Mouse (Mus musculus) neural tube, embryonic 14.5 days (tissue): ENCODE results near the gene Nbea. TPM values are rescaled to one million over a fixed set of nuclear protein-coding genes. Genes with fewer than 3 reads are reported as not detected.

Experiments used
- ATAC-seq: fragments of 200-750 bp; cut with Nextera tagmentation; 2 replicates; pipeline ENCODE4 v1.8.0; 2017; ENCODE audit warnings: low read depth, mild to moderate bottlenecking, moderate TSS enrichment, moderate library complexity
- H3K27ac ChIP-seq: fragments of 300-500 bp; sonication (generic); 2 replicates; pipeline ENCODE4 v1.5.1; 2014; ENCODE audit warnings: low read depth, mild to moderate bottlenecking, control low read depth, low read length, moderate library complexity, mixed read lengths
- H3K27me3 ChIP-seq: fragments of 300-500 bp; sonication (generic); 2 replicates; pipeline ENCODE4 v1.6.1; 2014; ENCODE audit warnings: low read length; ENCODE audit not compliant: control insufficient read depth, insufficient read depth
- H3K36me3 ChIP-seq: fragments of 300-500 bp; sonication (generic); 2 replicates; pipeline ENCODE4 v1.6.1; 2014; ENCODE audit warnings: low read length, mixed read lengths; ENCODE audit not compliant: control insufficient read depth, insufficient read depth
- H3K4me1 ChIP-seq: fragments of 300-500 bp; sonication (generic); 2 replicates; pipeline ENCODE4 v1.6.1; 2014; ENCODE audit warnings: low read length; ENCODE audit not compliant: control insufficient read depth, insufficient read depth
- H3K4me2 ChIP-seq: fragments of 300-500 bp; sonication (generic); 2 replicates; pipeline ENCODE4 v1.6.1; 2014; ENCODE audit warnings: mild to moderate bottlenecking, low read depth, low read length, control low read depth
- H3K4me3 ChIP-seq: fragments of 300-500 bp; sonication (generic); 2 replicates; pipeline ENCODE4 v1.5.1; 2014; ENCODE audit warnings: low read depth, low read length, control low read depth, mixed read lengths
- H3K9ac ChIP-seq: fragments of 300-500 bp; sonication (generic); replicated peaks from 2 replicates; pipeline ENCODE4 v1.6.1; 2014; ENCODE audit warnings: low read depth, mild to moderate bottlenecking, control low read depth, low read length, mixed read lengths
- H3K9me3 ChIP-seq: fragments of 300-500 bp; sonication (generic); 2 replicates; pipeline ENCODE4 v1.6.1; 2016; ENCODE audit warnings: low read length; ENCODE audit not compliant: control insufficient read depth
- WGBS: fragments of 180-500 bp; shearing (Covaris S2); extraction: QIAGEN DNeasy Blood & Tissue Kit; methylation state at CpG from one replicate; pipeline ENCODE4 v1.1.7; 2014; 5-methylcytosine and 5-hydroxymethylcytosine counted together
- polyA plus RNA-seq: library from polyadenylated mRNA; unstranded; fragments of >200 nt; fragmentation: Nextera tagmentation; extraction: Ambion mirVana; gene quantifications from 2 replicates; pipeline ENCODE4 v1.2.1, GENCODE M21; 2014

The Nbea gene
- polyA plus RNA-seq, 1 experiment from 2014 or later = 107 TPM

DNA sequence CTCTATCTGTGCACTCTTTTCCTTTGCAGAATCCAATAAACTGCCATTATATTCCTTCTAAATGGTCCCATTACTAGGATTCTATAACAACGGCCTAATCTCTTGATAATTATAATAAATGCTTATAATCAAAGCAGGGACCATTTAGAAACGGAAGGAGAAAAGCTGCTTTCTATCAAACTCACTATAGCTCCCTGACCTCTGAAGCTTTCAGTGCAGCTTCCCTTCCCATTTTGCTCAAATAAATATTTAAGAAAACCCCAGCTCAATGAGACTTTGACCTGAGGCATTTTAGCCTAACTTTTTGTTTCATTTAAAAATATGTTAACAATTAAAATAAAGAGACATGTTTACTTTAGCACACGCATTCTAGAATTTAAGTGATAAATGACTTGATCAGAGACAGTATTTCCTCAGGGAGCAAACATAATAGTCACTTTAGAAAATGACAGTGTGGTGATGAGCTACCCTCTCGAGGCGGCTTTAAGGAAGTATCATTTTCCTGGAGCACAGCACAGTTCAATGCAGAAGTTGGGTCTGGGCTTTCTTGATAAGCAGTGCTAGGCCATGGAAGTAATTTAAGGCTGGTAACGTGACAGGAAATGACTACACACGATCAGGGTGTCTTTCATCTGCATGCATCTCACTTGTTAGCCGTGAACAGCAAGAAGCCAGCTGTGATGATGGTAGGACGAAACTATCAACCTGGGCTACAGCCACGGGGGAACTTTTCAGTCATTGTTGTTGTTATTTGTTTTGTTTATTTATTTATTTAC lies 354.8 kb downstream of the Nbea start:
- 37% methylated on average over 10 of the region's 10 CpGs for WGBS
- H3K27ac ChIP-seq = peak overlapping the region; percentile 52; the same call in 1 of the 2 replicates

DNA sequence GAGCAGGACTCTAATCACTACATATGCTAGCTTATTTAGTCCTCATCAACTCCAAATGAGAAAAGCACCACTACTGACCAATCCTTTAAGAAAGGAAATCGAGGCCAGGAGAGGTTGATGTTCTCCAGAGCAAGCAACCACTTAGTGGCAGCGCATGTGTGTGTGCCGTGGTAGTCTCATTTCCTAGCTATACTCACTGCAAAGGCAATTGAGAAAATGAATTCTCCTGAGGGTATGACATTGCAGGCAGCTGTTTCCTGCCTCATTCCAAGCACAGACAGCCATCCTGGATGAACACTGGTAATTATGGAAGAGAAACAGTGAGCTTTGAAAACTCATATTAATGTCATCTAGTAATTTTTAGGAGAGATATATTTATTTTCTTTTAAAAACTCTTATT lies 358.6 kb downstream of the Nbea start:
- Histone ChIP-seq H3K4me2 (no peak overlapping the region), H3K36me3 (no peaks in the 10 kb centered on the region), H3K27me3 (no peaks in the 10 kb centered on the region), H3K9ac (no peak overlapping the region), H3K9me3 (no peaks in the 10 kb centered on the region), H3K4me1 (no peaks in the 10 kb centered on the region; the same call in 1 of the 2 replicates), H3K4me3 (no peak overlapping the region), H3K27ac (peak overlapping the region; percentile 22; the same call in 1 of the 2 replicates)
- ATAC-seq = no peak
- WGBS = 36% methylated on average over 3 of the region's 3 CpGs

More for the DNA sequence above, 354.8 kb downstream of the Nbea start:
- 0 out of 2 replicates have a peak, but pooled peaks have one; percentile 20 for ATAC-seq
- Histone ChIP-seq H3K9ac (no peak overlapping the region), H3K4me2 (no peak overlapping the region), H3K36me3 (no peaks in the 10 kb centered on the region), H3K4me1 (no peaks in the 10 kb centered on the region; the same call in 1 of the 2 replicates), H3K4me3 (no peak overlapping the region), H3K27me3 (no peaks in the 10 kb centered on the region), H3K9me3 (no peaks in the 10 kb centered on the region)

DNA sequence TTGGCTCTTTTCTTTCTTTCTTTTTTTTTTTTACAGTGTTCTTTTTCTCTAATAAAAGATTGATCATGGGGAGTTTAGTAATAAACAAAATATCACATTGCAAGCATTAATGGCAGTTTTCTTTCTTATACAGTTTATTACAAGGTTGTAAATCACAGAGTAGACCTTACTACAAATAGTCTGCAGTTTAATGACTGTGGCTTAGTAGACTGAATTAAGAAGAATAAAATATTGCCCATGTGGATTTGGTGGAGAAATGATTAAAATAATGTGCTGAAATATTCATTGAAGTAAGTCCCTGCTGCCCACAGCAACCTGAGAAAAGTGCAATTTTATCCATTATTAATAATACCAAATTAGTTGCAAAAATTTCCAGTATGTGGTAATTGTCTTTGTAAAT lies 363.9 kb downstream of the Nbea start:
- Histone ChIP-seq H3K4me1 (no peaks in the 10 kb centered on the region), H3K9ac (no peak overlapping the region), H3K4me3 (no peak overlapping the region), H3K9me3 (no peaks in the 10 kb centered on the region), H3K27ac (no peak overlapping the region), H3K36me3 (peaks cover 5% of the 10 kb centered on the region; the same call in 1 of the 2 replicates), H3K27me3 (no peaks in the 10 kb centered on the region), H3K4me2 (no peak overlapping the region)
- ATAC-seq = no peak

DNA sequence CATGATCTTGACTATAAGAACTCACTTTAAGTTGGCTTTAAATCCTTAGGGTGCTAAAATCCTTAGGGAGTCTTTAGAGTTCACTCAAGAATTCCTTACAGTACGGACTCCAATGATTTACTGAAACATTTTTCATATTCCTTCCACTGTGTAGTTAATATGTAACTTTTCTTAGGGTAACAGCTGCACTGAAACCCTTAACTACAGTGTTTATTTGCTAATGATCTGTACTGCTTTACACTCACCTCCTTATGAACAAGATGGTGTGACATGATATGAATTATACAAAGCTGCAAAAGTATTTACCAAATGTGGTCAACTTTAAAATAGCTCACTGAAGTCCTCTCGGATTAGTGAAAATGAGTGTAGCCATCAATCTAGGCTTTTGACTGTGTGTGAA lies 365.4 kb downstream of the Nbea start:
- Histone ChIP-seq H3K27ac (no peak overlapping the region), H3K9me3 (no peaks in the 10 kb centered on the region), H3K27me3 (no peaks in the 10 kb centered on the region), H3K36me3 (peaks cover 5% of the 10 kb centered on the region; the same call in 1 of the 2 replicates), H3K9ac (no peak overlapping the region), H3K4me1 (no peaks in the 10 kb centered on the region), H3K4me2 (no peak overlapping the region), H3K4me3 (no peak overlapping the region)
- ATAC-seq = no peak
- 80% methylated on average over 2 of the region's 2 CpGs for WGBS

DNA sequence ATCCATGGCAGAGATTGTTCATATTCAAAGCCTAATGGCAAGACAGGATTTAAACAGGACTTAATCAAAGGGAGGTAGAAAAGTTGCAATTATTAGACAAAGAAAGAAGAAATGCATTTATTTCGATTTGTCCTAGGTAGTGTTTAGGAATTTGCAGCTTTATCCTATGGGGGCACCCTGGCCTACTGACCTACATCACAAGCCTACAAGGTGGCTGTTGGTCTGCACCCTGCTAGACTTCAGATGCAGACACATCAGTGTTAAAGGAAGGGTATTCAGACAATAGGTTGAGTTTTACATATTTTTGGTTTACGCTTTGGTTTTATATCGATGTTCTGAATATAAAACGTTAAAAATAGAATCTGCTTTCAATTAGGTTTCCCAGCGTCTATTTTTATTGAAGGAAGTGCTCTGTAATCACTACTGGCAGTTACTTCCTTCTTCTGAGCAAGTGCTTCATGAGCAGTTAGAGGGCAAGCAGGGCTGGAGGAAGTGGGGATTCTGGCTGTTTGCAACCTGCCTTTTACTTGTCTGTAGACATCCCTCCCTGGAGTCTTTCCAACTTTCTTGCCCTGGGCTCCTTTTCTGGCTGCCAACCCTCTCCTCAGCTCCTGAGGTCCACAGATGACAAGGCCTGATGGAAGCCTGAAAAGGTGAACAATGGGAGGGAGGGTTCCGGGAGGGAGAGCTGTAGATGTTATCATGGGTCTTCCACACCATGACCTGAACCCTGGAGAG lies 366.7 kb downstream of the Nbea start:
- Histone ChIP-seq H3K4me1 (no peaks in the 10 kb centered on the region), H3K36me3 (peaks cover 5% of the 10 kb centered on the region; the same call in 1 of the 2 replicates), H3K27me3 (no peaks in the 10 kb centered on the region), H3K4me3 (no peak overlapping the region), H3K4me2 (no peak overlapping the region), H3K27ac (no peak overlapping the region), H3K9ac (no peak overlapping the region), H3K9me3 (no peaks in the 10 kb centered on the region)
- WGBS = 83% methylated on average over 6 of the region's 6 CpGs
- no peak for ATAC-seq

DNA sequence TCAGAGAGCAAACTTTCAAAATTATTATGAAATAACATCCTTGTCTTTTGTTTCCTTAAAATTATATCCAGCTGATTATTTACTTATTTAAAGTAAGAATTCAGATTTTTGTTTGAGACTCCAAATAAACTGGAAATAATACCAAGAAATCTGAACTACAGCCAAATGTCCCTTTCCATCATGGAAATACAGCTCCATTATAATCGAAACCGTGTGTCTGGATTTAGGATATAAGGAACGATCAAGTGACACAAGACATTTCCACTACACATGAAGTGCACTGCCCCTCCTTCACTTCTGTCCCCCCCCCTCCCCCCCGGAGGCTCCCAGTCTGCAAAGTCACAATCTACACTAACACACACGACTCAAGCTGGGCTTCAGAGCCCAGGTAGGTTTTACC lies 367.4 kb downstream of the Nbea start:
- ATAC-seq = no peak
- Histone ChIP-seq H3K9ac (no peak overlapping the region), H3K4me2 (no peak overlapping the region), H3K27ac (no peak overlapping the region), H3K4me3 (no peak overlapping the region), H3K27me3 (no peaks in the 10 kb centered on the region), H3K36me3 (peaks cover 5% of the 10 kb centered on the region; the same call in 1 of the 2 replicates), H3K4me1 (no peaks in the 10 kb centered on the region), H3K9me3 (no peaks in the 10 kb centered on the region)
- 71% methylated on average over 5 of the region's 5 CpGs for WGBS

DNA sequence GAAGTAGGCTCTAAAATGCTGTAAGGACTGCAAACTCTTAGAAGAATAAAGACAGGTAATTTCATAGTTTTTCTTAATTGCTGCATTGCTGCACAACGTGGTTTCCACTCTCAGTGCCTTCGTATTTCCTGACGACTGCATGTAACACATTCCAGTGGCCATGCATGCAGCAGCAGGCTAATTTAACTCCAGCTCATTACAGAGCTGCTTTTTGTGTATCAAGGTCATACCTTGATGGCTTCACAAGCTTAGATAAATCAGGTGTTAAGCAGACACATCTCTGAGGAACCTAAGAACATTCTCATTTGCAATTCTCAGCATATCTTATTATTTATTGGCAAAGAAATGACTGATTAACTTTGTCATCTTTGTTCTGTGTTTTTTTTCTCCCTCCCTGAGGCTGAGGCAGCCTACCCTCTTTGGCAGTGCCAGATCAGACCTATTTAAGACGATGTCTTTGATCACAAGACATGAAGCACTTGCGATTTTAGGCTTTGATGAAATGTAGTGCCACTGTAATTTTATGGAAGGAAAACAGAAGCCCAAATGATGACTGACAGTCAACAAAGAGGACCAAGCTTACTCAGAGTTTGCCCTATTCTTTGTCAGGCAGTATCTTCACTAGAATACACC lies 368.4 kb downstream of the Nbea start:
- Histone ChIP-seq H3K4me2 (no peak overlapping the region), H3K36me3 (peaks cover 5% of the 10 kb centered on the region; the same call in 1 of the 2 replicates), H3K4me3 (no peak overlapping the region), H3K27me3 (no peaks in the 10 kb centered on the region), H3K27ac (no peak overlapping the region), H3K9ac (no peak overlapping the region), H3K4me1 (no peaks in the 10 kb centered on the region), H3K9me3 (no peaks in the 10 kb centered on the region)
- no peak for ATAC-seq
- WGBS = 61% methylated on average over 5 of the region's 5 CpGs

DNA sequence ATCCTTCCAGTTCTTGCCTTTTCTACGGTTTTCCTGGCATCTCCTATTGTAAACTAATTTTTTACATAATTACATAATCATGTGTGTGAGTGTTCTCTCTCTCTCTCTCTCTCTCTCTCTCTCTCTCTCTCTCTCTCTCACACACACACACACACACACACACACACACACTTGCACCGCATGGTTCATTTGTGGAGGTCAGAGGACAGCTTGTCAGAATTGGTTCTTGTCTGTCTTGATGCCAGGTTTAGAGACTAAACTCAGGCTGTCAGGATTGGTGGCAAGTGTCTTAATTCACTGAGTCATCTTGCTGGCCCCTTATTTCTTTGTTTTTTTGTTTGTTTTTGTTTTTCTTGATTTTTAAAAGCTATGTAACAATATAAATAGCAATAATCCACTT lies 388.7 kb downstream of the Nbea start:
- Histone ChIP-seq H3K27ac (no peak overlapping the region), H3K4me2 (no peak overlapping the region), H3K36me3 (no peaks in the 10 kb centered on the region), H3K9ac (no peak overlapping the region), H3K27me3 (no peaks in the 10 kb centered on the region), H3K4me1 (no peaks in the 10 kb centered on the region), H3K9me3 (no peaks in the 10 kb centered on the region), H3K4me3 (no peak overlapping the region)
- 87% methylated on average over 2 of the region's 2 CpGs for WGBS
- no peak for ATAC-seq
